Mouse (Mus musculus): ENCODE results near the gene Vmac. TPM values are rescaled to one million over a fixed set of nuclear protein-coding genes. Genes with fewer than 3 reads are reported as not detected.

Vmac gene
- total RNA-seq, 1 experiment, result 7.7 TPM

DNA sequence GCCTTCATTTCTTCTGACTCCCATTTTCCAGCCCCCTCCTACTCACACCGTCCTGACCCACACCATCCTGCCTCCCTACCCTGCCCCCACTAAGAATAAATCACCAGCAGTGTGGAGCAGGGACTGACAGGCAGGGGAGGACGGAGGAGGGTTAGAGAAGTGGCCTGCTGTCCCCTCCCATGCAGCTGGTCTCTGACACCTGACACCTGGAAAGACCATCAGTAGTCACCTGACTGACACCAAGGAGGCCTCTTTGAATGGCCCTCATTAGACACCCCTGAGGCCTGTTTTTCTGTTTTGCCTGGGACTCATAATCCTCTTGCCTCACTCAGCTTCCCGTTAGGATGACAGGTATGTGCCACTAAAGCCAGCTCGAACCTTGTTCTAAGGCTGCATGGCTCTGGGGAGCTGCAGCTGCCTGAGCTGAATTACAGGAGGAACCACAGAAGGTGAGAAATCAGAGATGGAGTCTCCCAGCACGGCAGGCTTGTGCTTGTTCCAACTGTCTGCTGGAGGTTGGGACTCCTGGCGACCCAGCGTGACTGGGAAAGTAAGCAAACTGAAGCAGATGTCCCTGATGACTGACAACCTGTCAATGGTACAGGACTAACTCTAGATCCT lies 9.3 kb upstream of the Vmac start:
- no peak overlapping the region for H3K9ac ChIP-seq (ENCODE audit: insufficient read depth, low read depth, low read length, poor library complexity, severe bottlenecking)
- no peaks in the 10 kb centered on the region for H3K9me3 ChIP-seq (ENCODE audit: control insufficient read depth, insufficient read depth, low read depth, low read length)
- H3K36me3 ChIP-seq (ENCODE audit: control insufficient read depth, insufficient read depth, low read length, poor library complexity, severe bottlenecking), result peaks cover 12% of the 10 kb centered on the region
- H3K4me3 ChIP-seq (ENCODE audit: insufficient read depth in 1 of 2, low read depth in 1 of 2, low read length in 2 of 2, poor library complexity in 1 of 2, severe bottlenecking in 1 of 2), result peak overlapping the region in 1 of 2 experiments; percentile 38; a peak in 1 of 4 replicates
- in situ Hi-C loops (cut with MboI; ENCODE audit: low sequenced_read_pairs in 2 of 2, unreplicated experiment in 2 of 2), result no loop called here
- no peak overlapping the region for H3K27ac ChIP-seq (ENCODE audit: insufficient read depth, low read depth, low read length, poor library complexity, severe bottlenecking)
- TF ChIP-seq CHD2 (IDR thresholded peaks at IDR 0.05; ENCODE audit: low read depth, low read length), result no peak
- no peak for TF ChIP-seq ZNF384 (IDR thresholded peaks at IDR 0.05; ENCODE audit: low read depth, low read length)
- TF ChIP-seq MAFK (IDR thresholded peaks at IDR 0.05; ENCODE audit: insufficient read depth, low read depth, low read length), result no peak
- TF ChIP-seq ZC3H11A (IDR thresholded peaks at IDR 0.05; ENCODE audit: borderline replicate concordance, low read depth, low read length), result no peak
- no peak for TF ChIP-seq HCFC1 (IDR thresholded peaks at IDR 0.05; ENCODE audit: borderline replicate concordance, insufficient read depth, low read length)
- H3K4me1 ChIP-seq (ENCODE audit: control insufficient read depth in 2 of 2, insufficient read depth in 2 of 2, low read length in 2 of 2, poor library complexity in 1 of 2), result peaks cover 2 to 27% of the 10 kb centered on the region in 2 experiments; a peak in 3 of 4 replicates
- DNase-seq (ENCODE audit: low read depth, low spot score), result no peak

DNA sequence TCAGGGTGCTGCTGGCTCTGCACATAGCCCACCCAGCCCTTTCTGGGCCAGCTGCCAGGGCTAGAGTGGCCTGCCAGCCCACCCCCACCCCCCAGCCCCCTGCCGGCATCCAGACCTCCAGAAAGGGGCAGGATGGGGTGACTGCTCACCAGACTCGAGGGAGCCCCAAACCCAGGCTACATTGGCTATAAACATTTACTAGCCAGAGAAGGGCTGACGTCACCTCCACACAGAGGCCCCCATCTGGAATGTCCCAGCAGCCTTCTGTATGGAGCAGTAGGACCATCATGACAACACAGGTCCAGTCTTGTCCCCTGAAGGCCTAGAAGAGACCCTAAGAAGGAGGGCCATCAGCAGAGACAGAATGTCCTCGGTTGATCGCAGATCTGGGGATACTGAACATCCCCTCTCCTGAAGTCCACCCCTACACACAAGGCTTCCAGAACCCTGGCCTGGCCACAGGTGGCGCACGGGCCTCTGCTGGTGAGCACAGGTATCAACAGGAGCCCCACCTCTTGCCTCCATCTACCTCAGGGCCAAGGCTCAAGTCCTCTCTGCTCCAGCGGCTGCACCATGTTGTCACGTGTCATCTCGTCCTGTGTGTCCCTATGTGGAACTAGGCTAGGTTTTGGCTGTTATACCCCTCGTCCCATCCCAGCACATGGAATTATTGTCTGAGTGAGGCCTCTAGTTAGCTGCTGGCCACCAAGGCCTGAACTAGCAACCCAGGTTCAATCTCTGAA lies 5.8 kb upstream of the Vmac start:
- H3K4me3 ChIP-seq (ENCODE audit: insufficient read depth in 1 of 2, low read depth in 1 of 2, low read length in 2 of 2, poor library complexity in 1 of 2, severe bottlenecking in 1 of 2), result no peak overlapping the region
- H3K9me3 ChIP-seq (ENCODE audit: control insufficient read depth, insufficient read depth, low read depth, low read length), result no peaks in the 10 kb centered on the region
- in situ Hi-C loops (cut with MboI; ENCODE audit: low sequenced_read_pairs in 2 of 2, unreplicated experiment in 2 of 2), result no loop called here
- no peak for DNase-seq (ENCODE audit: low read depth, low spot score)
- no peak for TF ChIP-seq CHD2 (IDR thresholded peaks at IDR 0.05; ENCODE audit: low read depth, low read length)
- no peak for TF ChIP-seq ZNF384 (IDR thresholded peaks at IDR 0.05; ENCODE audit: low read depth, low read length)
- peaks cover 25% of the 10 kb centered on the region for H3K36me3 ChIP-seq (ENCODE audit: control insufficient read depth, insufficient read depth, low read length, poor library complexity, severe bottlenecking)
- no peak overlapping the region for H3K27ac ChIP-seq (ENCODE audit: insufficient read depth, low read depth, low read length, poor library complexity, severe bottlenecking)
- H3K4me1 ChIP-seq (ENCODE audit: control insufficient read depth in 2 of 2, insufficient read depth in 2 of 2, low read length in 2 of 2, poor library complexity in 1 of 2), result peaks cover 2 to 20% of the 10 kb centered on the region in 2 experiments; a peak in 3 of 4 replicates
- no peak overlapping the region for H3K9ac ChIP-seq (ENCODE audit: insufficient read depth, low read depth, low read length, poor library complexity, severe bottlenecking)

DNA sequence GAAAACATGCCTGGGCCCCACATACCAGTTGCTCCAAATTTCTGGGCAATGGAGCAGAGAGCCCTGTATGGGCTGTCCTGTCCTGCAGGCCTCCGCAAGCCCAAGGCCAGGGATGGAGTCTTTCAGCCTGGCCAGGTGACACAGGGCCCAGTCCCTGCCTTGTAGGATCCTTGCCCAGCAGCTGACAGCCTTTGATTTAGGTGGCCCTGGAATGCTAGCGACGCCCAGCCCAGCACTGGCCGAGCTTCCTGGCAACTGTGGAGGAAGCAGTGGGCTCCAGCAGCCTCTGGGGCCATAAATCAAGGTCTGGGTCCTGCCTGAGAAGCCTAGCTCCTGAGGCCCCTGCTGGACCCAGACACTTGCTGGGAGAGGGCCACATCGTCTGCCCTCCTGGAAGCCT lies 4.6 kb upstream of the Vmac start:
- Histone ChIP-seq H3K36me3 (ENCODE audit: control insufficient read depth, insufficient read depth, low read length, poor library complexity, severe bottlenecking) (peaks cover 25% of the 10 kb centered on the region), H3K9ac (ENCODE audit: insufficient read depth, low read depth, low read length, poor library complexity, severe bottlenecking) (no peak overlapping the region), H3K4me3 (ENCODE audit: insufficient read depth in 1 of 2, low read depth in 1 of 2, low read length in 2 of 2, poor library complexity in 1 of 2, severe bottlenecking in 1 of 2) (no peak overlapping the region), H3K27ac (ENCODE audit: insufficient read depth, low read depth, low read length, poor library complexity, severe bottlenecking) (no peak overlapping the region), H3K9me3 (ENCODE audit: control insufficient read depth, insufficient read depth, low read depth, low read length) (no peaks in the 10 kb centered on the region), H3K4me1 (ENCODE audit: control insufficient read depth in 2 of 2, insufficient read depth in 2 of 2, low read length in 2 of 2, poor library complexity in 1 of 2) (peaks cover 0 to 18% of the 10 kb centered on the region in 2 experiments; a peak in 3 of 4 replicates)
- DNase-seq (ENCODE audit: low read depth, low spot score), result no peak
- TF ChIP-seq MAFK (IDR thresholded peaks at IDR 0.05; ENCODE audit: insufficient read depth, low read depth, low read length), result no peak
- no peak for TF ChIP-seq CHD2 (IDR thresholded peaks at IDR 0.05; ENCODE audit: low read depth, low read length)
- TF ChIP-seq ZNF384 (IDR thresholded peaks at IDR 0.05; ENCODE audit: low read depth, low read length), result no peak
- TF ChIP-seq HCFC1 (IDR thresholded peaks at IDR 0.05; ENCODE audit: borderline replicate concordance, insufficient read depth, low read length), result no peak
- TF ChIP-seq ZC3H11A (IDR thresholded peaks at IDR 0.05; ENCODE audit: borderline replicate concordance, low read depth, low read length), result no peak
- in situ Hi-C loops (cut with MboI; ENCODE audit: low sequenced_read_pairs in 2 of 2, unreplicated experiment in 2 of 2), result no loop called here

DNA sequence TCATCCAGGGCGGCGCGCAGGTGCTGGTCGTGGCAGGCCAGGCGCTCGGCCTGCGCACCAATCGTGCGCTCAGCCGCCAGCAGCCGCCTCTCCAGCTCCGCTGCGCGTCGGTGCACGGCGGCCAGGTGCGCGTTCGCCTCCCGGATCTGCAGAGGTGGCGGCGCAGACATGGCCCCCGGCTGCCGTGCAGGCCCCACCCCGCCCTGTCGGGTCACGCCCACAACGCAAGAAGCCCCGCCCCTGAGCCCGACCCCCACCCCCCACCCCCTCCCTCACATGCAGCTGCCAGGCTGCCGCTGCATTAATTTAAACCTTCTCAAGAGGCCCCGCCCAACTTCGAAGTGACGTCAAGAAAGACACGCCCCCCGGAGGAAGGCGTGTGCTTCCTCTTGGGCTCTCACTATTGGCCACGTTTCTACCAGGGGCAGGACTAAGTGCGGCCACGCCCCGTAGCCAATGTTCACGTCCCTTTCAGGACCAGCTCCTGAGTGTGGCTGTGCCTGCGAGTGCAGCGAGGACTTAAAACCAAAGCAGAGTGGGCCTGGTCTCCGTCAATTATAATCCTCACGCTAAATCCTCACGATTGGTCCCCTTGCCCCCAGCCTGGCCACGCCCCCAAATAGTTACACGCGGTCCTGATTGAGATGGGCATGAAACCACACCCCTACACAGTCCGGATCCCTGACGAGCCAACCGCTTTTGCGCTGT lies 1.0 kb downstream of the Vmac start:
- Histone ChIP-seq H3K36me3 (ENCODE audit: control insufficient read depth, insufficient read depth, low read length, poor library complexity, severe bottlenecking) (peaks cover 20% of the 10 kb centered on the region), H3K9me3 (ENCODE audit: control insufficient read depth, insufficient read depth, low read depth, low read length) (no peaks in the 10 kb centered on the region), H3K4me1 (ENCODE audit: control insufficient read depth in 2 of 2, insufficient read depth in 2 of 2, low read length in 2 of 2, poor library complexity in 1 of 2) (peaks cover 0 to 9% of the 10 kb centered on the region in 2 experiments; a peak in 2 of 4 replicates), H3K27ac (ENCODE audit: insufficient read depth, low read depth, low read length, poor library complexity, severe bottlenecking) (peak overlapping the region; percentile 26), H3K4me3 (ENCODE audit: insufficient read depth in 1 of 2, low read depth in 1 of 2, low read length in 2 of 2, poor library complexity in 1 of 2, severe bottlenecking in 1 of 2) (peak overlapping the region; percentile 94 to 96), H3K9ac (ENCODE audit: insufficient read depth, low read depth, low read length, poor library complexity, severe bottlenecking) (peak overlapping the region; percentile 89)
- peak; percentile 99 for DNase-seq (ENCODE audit: low read depth, low spot score)
- in situ Hi-C loops (cut with MboI; ENCODE audit: low sequenced_read_pairs in 2 of 2, unreplicated experiment in 2 of 2), result no loop called here
- no peak for TF ChIP-seq MAFK (IDR thresholded peaks at IDR 0.05; ENCODE audit: insufficient read depth, low read depth, low read length)
- TF ChIP-seq ZNF384 (IDR thresholded peaks at IDR 0.05; ENCODE audit: low read depth, low read length), result no peak
- TF ChIP-seq HCFC1 (IDR thresholded peaks at IDR 0.05; ENCODE audit: borderline replicate concordance, insufficient read depth, low read length), result no peak
- no peak for TF ChIP-seq ZC3H11A (IDR thresholded peaks at IDR 0.05; ENCODE audit: borderline replicate concordance, low read depth, low read length)
- TF ChIP-seq CHD2 (IDR thresholded peaks at IDR 0.05; ENCODE audit: low read depth, low read length), result no peak
